Mouse (Mus musculus) embryonic facial prominence, embryonic 15.5 days (tissue): ENCODE measurements around the gene Pf4. TPM values are rescaled to one million over a fixed set of nuclear protein-coding genes. Genes with fewer than 3 reads are reported as not detected.
"Not testable (repeated sequence)": the region's sequence is repeated elsewhere in the genome, so short reads cannot be mapped to it uniquely, and the experiment has no call there.

Source experiments
- ATAC-seq: fragments of 200-750 bp; cut with Nextera tagmentation; 2 replicates; pipeline ENCODE4 v1.8.0; 2017; ENCODE audit warnings: low read depth, moderate TSS enrichment; ENCODE audit not compliant: insufficient number of reproducible peaks, low FRiP score, low TSS enrichment
- H3K27ac ChIP-seq: fragments of 300-500 bp; sonication (generic); replicated peaks from 2 replicates; pipeline ENCODE4 v1.5.1; 2015; ENCODE audit warnings: mild to moderate bottlenecking, inconsistent platforms
- H3K27me3 ChIP-seq: fragments of 300-500 bp; sonication (generic); 2 replicates; pipeline ENCODE4 v1.6.1; 2015; ENCODE audit warnings: inconsistent platforms
- H3K36me3 ChIP-seq: fragments of 300-500 bp; sonication (generic); 2 replicates; pipeline ENCODE4 v1.6.1; 2015; ENCODE audit warnings: mild to moderate bottlenecking, inconsistent platforms
- H3K4me1 ChIP-seq: fragments of 300-500 bp; sonication (generic); 2 replicates; pipeline ENCODE4 v1.6.1; 2015; ENCODE audit warnings: inconsistent platforms
- H3K4me2 ChIP-seq: fragments of 300-500 bp; sonication (generic); replicated peaks from 2 replicates; pipeline ENCODE4 v1.6.1; 2015; ENCODE audit warnings: mild to moderate bottlenecking, inconsistent platforms
- H3K4me3 ChIP-seq: fragments of 300-500 bp; sonication (generic); replicated peaks from 2 replicates; pipeline ENCODE4 v1.5.1; 2015; ENCODE audit warnings: mild to moderate bottlenecking, inconsistent platforms
- H3K9ac ChIP-seq: fragments of 300-500 bp; sonication (generic); 2 replicates; pipeline ENCODE4 v1.6.1; 2015; ENCODE audit warnings: inconsistent platforms
- H3K9me3 ChIP-seq: fragments of 300-500 bp; sonication (generic); replicated peaks from 2 replicates; pipeline ENCODE4 v1.6.1; 2016; ENCODE audit warnings: inconsistent platforms
- WGBS: fragments of 180-500 bp; shearing (Covaris S2); methylation state at CpG from one replicate; pipeline ENCODE4 v1.1.7; 2015; 5-methylcytosine and 5-hydroxymethylcytosine counted together
- microRNA-seq: library from miRNA; unstranded; fragments of <30 nt; microRNA quantifications from one replicate; pipeline ENCODE4, GENCODE M21; 2016; ENCODE audit warnings: borderline number of aligned reads
- polyA plus RNA-seq: library from polyadenylated mRNA; unstranded; fragments of >200 nt; fragmentation: Nextera tagmentation; extraction: Ambion mirVana; gene quantifications from 2 replicates; pipeline ENCODE4 v1.2.1, GENCODE M21; 2015

Gene Pf4
- polyA plus RNA-seq, 1 experiment from 2014 or later: 110 TPM

DNA sequence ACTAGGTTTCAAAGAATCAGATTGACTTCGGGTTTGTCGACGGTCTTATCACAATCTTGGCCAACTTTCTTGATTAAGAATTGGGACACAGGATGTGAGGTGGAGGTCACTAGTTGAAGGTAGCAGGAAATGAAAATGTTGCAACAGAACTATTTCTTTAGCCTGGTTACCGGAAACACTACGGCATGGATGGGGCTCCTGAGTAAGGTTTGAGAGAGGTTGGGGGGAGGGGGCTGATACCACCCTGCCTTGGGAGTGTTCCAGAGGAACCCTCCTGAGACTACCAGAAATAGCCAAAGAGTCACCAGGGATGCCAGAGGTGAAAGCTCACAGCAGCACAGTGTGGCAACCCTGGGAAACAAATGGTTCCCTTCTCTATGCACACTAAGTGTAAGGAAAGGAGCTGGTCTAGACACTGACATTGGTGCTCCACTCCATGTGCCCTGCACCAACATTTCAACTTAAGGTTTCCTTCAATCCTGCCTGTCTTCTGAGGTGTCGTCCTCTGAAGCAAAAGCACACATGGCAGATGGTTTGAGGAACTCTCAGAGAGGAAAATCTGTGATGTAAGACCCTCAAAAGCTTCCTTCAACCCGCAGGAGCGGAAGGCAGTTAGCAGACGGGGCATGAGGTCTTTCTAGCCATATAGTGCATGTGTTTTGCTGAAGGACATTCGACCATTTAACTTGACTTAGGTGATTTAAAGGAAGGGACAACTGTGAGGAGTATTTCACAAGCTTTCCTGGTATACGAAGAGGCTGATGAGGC lies 17.3 kb downstream of the Pf4 start:
- Histone ChIP-seq H3K4me2 (no peak overlapping the region), H3K27ac (no peak overlapping the region)
- no peak for ATAC-seq

DNA sequence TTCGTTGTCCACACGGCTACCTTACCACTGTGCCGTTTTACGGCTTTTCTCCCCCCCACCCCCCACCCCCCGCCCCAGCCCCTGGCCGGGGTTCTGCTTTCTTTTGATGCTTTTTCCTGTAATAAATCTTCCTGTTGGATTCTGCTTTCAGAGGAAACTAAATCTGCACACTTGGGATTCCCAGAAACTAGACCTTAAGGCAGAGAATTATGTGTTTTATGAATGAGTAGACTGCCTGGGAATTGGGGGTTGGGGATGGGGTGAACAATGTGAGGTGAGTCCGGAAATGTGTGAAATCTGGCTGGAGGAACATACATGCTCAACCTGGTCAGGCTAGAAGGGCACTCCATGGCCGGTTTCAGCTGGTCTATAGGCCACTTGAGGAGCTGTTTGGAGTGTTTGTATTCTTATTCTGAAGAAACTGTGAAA lies 17.9 kb downstream of the Pf4 start:
- Histone ChIP-seq H3K9me3 (no peaks in the 10 kb centered on the region), H3K4me1 (peaks cover 8% of the 10 kb centered on the region), H3K4me2 (no peak overlapping the region), H3K9ac (no peak overlapping the region), H3K36me3 (no peaks in the 10 kb centered on the region), H3K4me3 (no peak overlapping the region), H3K27me3 (peaks cover 9% of the 10 kb centered on the region), H3K27ac (no peak overlapping the region)
- 61% methylated on average over 8 of the region's 8 CpGs for WGBS
- no peak for ATAC-seq

More for the DNA sequence above, 17.3 kb downstream of the Pf4 start:
- WGBS: 79% methylated on average over 11 of the region's 11 CpGs
- Histone ChIP-seq H3K36me3 (no peaks in the 10 kb centered on the region), H3K4me3 (no peak overlapping the region), H3K9me3 (no peaks in the 10 kb centered on the region), H3K4me1 (peaks cover 8% of the 10 kb centered on the region), H3K9ac (no peak overlapping the region), H3K27me3 (peaks cover 9% of the 10 kb centered on the region)

DNA sequence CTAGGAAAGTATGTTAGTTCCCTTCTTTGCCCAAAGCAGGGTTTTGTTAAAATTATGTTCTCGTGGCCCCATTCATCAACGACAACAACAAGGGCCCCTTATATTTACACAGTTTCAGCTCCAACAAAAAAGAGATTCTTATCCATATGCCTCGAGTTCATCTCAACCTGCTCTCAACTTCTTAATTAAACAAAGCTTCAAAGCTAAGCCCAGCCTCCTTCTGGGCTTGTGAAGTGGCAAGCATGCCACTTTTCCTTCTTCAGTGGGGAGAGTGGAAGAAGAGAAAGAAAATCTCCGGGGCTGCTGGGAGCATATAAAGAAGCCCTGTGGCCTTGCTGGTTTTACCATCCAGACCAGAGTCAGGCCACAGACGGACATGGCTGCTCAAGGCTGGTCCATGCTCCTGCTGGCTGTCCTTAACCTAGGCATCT lies 22.0 kb downstream of the Pf4 start, which contains the start of gene Cxcl15:
Gene Cxcl15 (plus strand): TSS at position 340 of the 431 bp plus-strand sequence.
- no peak within 1 kb of the TSS for H3K27ac ChIP-seq
- no peaks in the 10 kb centered on the region for H3K9me3 ChIP-seq
- H3K4me2 ChIP-seq: no peak within 1 kb of the TSS
- WGBS: 60% methylated on average over 5 of the region's 5 CpGs
- H3K4me3 ChIP-seq: no peak within 1 kb of the TSS
- no peaks in the 10 kb centered on the region for H3K36me3 ChIP-seq
- no peaks in the 10 kb centered on the region for H3K4me1 ChIP-seq
- H3K9ac ChIP-seq: no peak within 1 kb of the TSS
- no peak for ATAC-seq
- H3K27me3 ChIP-seq: no peaks in the 10 kb centered on the region

DNA sequence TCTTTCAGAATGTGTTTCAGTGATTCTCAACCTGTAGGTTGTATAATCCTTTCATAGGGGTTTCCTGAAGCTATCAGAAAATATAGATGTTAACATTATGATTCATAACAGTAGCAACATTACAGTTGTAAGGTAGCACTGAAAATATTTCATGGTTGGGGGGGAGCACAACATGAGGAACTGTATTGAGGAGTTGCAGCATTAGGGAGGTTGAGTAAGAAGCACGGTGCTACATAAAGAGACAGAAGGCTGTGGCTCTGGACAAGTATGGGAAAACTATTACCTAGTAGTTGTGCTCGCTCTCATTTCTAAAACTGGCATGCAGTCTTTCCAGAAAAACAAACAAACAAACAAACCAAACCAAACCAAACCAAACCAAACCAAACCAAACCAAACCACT lies 23.2 kb downstream of the Pf4 start:
- not testable (repeated sequence) for H3K36me3 ChIP-seq
- WGBS: 95% methylated on average over 2 of the region's 2 CpGs

DNA sequence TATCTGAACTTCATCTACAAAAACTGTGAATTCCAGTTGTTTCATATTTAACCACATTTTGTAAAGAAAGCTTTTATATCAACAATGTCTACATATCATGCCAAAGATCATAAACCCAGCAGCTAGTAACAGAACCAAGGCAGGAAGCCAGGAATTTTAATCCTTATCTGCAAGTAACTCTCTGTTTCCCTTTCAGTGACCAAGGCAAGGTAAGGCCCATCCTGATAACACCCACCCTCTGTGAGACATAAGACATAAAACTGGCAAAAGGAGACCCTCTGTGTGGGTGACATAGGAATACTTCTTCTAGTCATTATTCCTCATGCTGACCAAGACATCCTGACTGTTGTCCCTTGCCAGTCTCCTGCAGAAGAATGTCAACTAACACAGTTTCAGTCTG lies 32.3 kb downstream of the Pf4 start:
- H3K27me3 ChIP-seq: no peaks in the 10 kb centered on the region
- ATAC-seq: no peak
- H3K36me3 ChIP-seq: no peaks in the 10 kb centered on the region
- H3K4me2 ChIP-seq: no peak overlapping the region
- no peaks in the 10 kb centered on the region for H3K4me1 ChIP-seq
- no peak overlapping the region for H3K4me3 ChIP-seq
- no peak overlapping the region for H3K9ac ChIP-seq
- no peaks in the 10 kb centered on the region for H3K9me3 ChIP-seq
- no peak overlapping the region for H3K27ac ChIP-seq

More for the DNA sequence above, 23.2 kb downstream of the Pf4 start:
- not testable (repeated sequence) for H3K27me3 ChIP-seq, H3K27ac ChIP-seq, H3K9ac ChIP-seq, H3K4me3 ChIP-seq, H3K9me3 ChIP-seq, ATAC-seq, H3K4me1 ChIP-seq, H3K4me2 ChIP-seq

DNA sequence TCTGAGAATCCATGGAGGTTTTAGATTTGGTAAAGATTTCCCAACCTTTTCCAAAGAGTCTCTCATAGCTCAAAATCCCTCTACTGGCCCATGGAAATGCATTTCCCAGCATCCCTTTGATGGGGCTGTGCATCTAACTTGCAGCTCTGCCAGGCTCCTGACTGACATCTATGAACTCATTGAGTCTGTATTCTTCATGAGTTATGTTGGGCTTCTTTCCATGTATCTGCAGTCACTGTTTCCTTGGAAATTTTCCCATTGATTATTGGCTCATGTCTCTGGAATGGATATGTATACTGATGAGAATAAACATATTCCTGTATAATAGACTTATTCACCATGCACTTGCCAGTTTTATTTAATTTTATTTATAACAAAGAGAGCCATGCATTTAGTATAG lies 33.8 kb downstream of the Pf4 start:
- H3K27ac ChIP-seq: no peak overlapping the region
- no peak overlapping the region for H3K4me3 ChIP-seq
- H3K4me1 ChIP-seq: no peaks in the 10 kb centered on the region
- H3K9ac ChIP-seq: no peak overlapping the region
- H3K4me2 ChIP-seq: no peak overlapping the region
- no peak for ATAC-seq
- H3K9me3 ChIP-seq: no peaks in the 10 kb centered on the region
- no peaks in the 10 kb centered on the region for H3K36me3 ChIP-seq
- no peaks in the 10 kb centered on the region for H3K27me3 ChIP-seq

DNA sequence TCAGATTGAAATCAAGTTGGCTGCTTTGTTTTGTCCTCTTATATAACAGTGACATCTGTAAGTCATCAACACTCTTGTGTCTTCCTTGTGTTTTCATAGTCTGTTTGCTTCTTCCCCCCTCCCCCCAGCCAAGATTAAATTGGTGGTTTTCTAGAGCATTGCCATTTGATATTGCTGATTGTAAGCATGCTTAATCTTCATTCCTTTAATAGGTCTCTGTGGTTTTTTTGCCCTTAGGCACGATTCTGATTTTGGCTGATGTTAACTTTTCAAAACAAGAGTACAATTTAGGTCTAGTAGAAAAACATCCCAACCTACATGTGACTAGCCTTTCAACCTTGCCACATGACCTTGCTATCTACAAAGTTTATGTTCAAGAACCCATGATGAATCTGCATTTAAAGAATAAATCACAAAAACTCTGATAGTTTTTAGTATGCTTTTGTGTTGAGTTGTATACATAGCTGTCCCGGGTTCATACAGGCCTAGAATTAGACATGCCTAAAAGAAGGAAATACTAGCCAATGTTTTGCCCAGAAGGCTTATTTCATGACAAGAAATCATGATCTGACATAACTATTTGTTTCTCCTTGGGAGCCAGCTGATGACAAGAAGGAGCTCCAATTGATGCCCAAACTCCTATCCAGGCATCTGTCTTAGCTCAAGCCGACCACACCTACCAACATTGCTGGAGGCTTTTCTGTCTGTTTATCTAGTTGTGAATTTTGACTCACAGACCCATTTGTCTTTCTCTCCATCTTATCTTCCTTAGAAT lies 35.1 kb downstream of the Pf4 start:
- no peak; the same call in 1 of the 2 replicates for ATAC-seq
- Histone ChIP-seq H3K27me3 (no peaks in the 10 kb centered on the region), H3K4me1 (no peaks in the 10 kb centered on the region), H3K9me3 (no peaks in the 10 kb centered on the region), H3K9ac (no peak overlapping the region), H3K36me3 (no peaks in the 10 kb centered on the region), H3K27ac (no peak overlapping the region), H3K4me3 (no peak overlapping the region), H3K4me2 (no peak overlapping the region)
- 35% methylated on average over 3 of the region's 3 CpGs for WGBS

DNA sequence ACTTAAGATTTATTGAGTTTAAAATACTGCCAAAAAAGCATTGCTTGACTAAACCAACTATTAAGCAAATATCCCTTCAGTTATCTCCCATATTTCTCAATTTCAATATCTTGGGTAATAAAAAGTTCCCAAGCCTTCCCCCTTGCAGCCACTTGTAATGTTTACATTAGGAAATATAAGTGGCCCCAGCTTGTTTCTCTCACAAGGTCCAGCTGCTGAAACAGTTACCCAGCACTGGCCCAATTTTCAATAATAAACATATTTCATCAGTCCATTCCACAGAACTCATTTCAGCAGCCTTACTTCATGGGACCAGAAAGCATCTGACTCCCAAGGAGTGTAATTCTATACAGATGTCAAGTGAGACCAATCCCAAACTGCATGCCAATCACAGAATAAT lies 47.5 kb downstream of the Pf4 start:
- Histone ChIP-seq H3K4me3 (no peak overlapping the region), H3K27ac (no peak overlapping the region)

More for the DNA sequence above, 47.5 kb downstream of the Pf4 start:
- no peaks in the 10 kb centered on the region for H3K4me1 ChIP-seq
- no peak overlapping the region for H3K4me2 ChIP-seq
- no peaks in the 10 kb centered on the region for H3K9me3 ChIP-seq
- H3K36me3 ChIP-seq: no peaks in the 10 kb centered on the region
- ATAC-seq: no peak
- H3K27me3 ChIP-seq: no peaks in the 10 kb centered on the region
- H3K9ac ChIP-seq: no peak overlapping the region

Small RNAs within 50 kb of the gene (microRNA-seq; reads per million reads assigned to microRNA genes)
- not detected for gene Gm24322

Other genes starting within 250 kb of the Pf4 start
- gene 5830473C10Rik, start 211.3 kb upstream of the Pf4 start, polyA plus RNA-seq: 0.20 TPM in 1 of 2 replicates, not detected in the other
- 3.8 and 4.3 TPM in 2 replicates for gene Rassf6, start 131.8 kb upstream of the Pf4 start, polyA plus RNA-seq
- gene Cxcl5, start 13.1 kb upstream of the Pf4 start, polyA plus RNA-seq: 1.4 and 3.2 TPM in 2 replicates
- gene Ppbp, start 3.9 kb upstream of the Pf4 start, polyA plus RNA-seq: 2.7 TPM in 2 replicates
- 0.16 TPM in 1 of 2 replicates, not detected in the other for gene Cxcl3, start 13.7 kb downstream of the Pf4 start, polyA plus RNA-seq
- 0.08 and 0.29 TPM in 2 replicates for gene Cxcl15, start 22.1 kb downstream of the Pf4 start, polyA plus RNA-seq
- 1.3 TPM in 2 replicates for gene Cxcl1, start 118.8 kb downstream of the Pf4 start, polyA plus RNA-seq
- gene Cxcl2, start 131.4 kb downstream of the Pf4 start, polyA plus RNA-seq: not detected in 2 replicates
- 43.3 and 47.0 TPM in 2 replicates for gene Mthfd2l, start 158.7 kb downstream of the Pf4 start, polyA plus RNA-seq